Mouse (Mus musculus) midbrain, embryonic 10.5 days (tissue): ENCODE measurements around the gene Mcl1. TPM values are rescaled to one million over a fixed set of nuclear protein-coding genes. Genes with fewer than 3 reads are reported as not detected.
A peak's percentile ranks its signal among the peaks of the same experiment; 100 is the strongest.

Experiments used
- DNase-seq: peaks from one replicate; pipeline ENCODE4 v3.0.0-alpha.2; 2017; ENCODE audit warnings: low spot score
- H3K27ac ChIP-seq: fragments of 300-500 bp; sonication (generic); replicated peaks from 2 replicates; pipeline ENCODE4 v1.5.1; 2016; ENCODE audit warnings: mild to moderate bottlenecking
- H3K27me3 ChIP-seq: fragments of 300-500 bp; sonication (generic); 2 replicates; pipeline ENCODE4 v1.6.1; 2016; ENCODE audit warnings: low read depth, mild to moderate bottlenecking; ENCODE audit not compliant: poor library complexity, severe bottlenecking
- H3K36me3 ChIP-seq: fragments of 300-500 bp; sonication (generic); 2 replicates; pipeline ENCODE4 v1.6.1; 2016; ENCODE audit warnings: mild to moderate bottlenecking, moderate library complexity
- H3K4me1 ChIP-seq: fragments of 300-500 bp; sonication (generic); 2 replicates; pipeline ENCODE4 v1.6.1; 2016
- H3K4me3 ChIP-seq: fragments of 300-500 bp; sonication (generic); 2 replicates; pipeline ENCODE4 v1.5.1; 2016; ENCODE audit warnings: mild to moderate bottlenecking, moderate library complexity
- H3K9me3 ChIP-seq: fragments of 300-500 bp; sonication (generic); replicated peaks from 2 replicates; pipeline ENCODE4 v1.6.1; 2016; ENCODE audit warnings: mild to moderate bottlenecking
- WGBS: fragments of 180-500 bp; shearing (Covaris S2); methylation state at CpG from one replicate; pipeline ENCODE4 v1.1.7; 2016; 5-methylcytosine and 5-hydroxymethylcytosine counted together
- polyA plus RNA-seq: library from polyadenylated mRNA; unstranded; fragments of >200 nt; fragmentation: Nextera tagmentation; extraction: Ambion mirVana; gene quantifications from 2 replicates; pipeline ENCODE4 v1.2.1, GENCODE M21; 2016

The Mcl1 gene
- polyA plus RNA-seq, 1 experiment from 2014 or later = 41.9 TPM

DNA sequence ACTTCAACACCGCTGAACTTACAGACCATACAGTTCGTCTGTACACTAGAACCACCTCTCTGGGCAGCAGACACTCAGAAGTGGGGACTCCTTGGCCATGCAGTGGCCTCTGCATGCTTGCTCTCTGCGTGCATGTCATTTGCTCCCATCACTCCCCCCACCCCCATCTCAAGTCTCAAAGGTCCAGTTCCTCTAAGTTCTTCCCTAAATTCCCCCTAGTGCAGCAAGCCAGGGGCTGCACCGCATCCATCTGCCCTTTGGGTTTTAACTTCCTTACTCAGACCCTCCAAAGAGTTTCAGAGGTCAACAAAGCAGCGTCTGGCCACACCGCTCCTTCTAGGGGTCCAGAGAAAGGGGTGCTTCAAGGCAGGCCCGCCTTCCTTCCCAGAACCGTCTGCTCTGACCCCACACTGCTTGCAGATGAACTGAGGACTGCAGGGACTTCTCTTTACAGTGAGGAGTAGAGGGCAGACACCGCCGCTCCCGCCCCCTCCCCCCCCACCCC, 15.2 kb downstream of the Mcl1 start:
- no peaks in the 10 kb centered on the region for H3K9me3 ChIP-seq
- peaks cover 41% of the 10 kb centered on the region for H3K4me1 ChIP-seq
- peaks cover 51% of the 10 kb centered on the region for H3K36me3 ChIP-seq
- DNase-seq = no peak
- H3K27ac ChIP-seq = peak overlapping the region; percentile 65
- H3K4me3 ChIP-seq = no peak overlapping the region; the same call in 1 of the 2 replicates
- no peaks in the 10 kb centered on the region for H3K27me3 ChIP-seq
- whole genome bisulfite sequencing = 26% methylated on average over 11 of the region's 11 CpGs

DNA sequence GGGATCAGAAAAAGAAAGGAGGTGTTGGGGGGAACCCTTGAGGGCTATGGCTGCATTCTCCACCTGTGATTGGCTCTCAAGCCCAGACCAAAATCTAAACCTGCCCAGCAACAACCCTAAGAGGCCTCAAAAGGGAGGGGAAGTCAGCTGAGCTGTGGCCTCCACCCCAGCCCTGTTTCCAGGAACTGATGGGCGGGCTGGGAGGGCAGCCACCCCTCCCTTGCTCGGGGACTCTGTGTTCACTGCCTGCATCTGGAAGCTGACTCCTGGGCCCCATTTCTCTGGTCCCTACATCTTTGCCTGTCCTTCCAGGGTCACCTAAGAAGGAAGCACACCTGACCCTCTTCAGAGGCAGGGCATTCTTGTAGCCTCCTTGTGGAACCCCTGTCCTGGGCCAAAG, 15.6 kb downstream of the Mcl1 start:
- Histone ChIP-seq H3K9me3 (no peaks in the 10 kb centered on the region), H3K4me3 (no peak overlapping the region; the same call in 1 of the 2 replicates), H3K27ac (peak overlapping the region; percentile 65), H3K27me3 (no peaks in the 10 kb centered on the region), H3K4me1 (peaks cover 41% of the 10 kb centered on the region), H3K36me3 (peaks cover 46% of the 10 kb centered on the region)
- no peak for DNase-seq
- 52% methylated on average over 2 of the region's 2 CpGs for WGBS

DNA sequence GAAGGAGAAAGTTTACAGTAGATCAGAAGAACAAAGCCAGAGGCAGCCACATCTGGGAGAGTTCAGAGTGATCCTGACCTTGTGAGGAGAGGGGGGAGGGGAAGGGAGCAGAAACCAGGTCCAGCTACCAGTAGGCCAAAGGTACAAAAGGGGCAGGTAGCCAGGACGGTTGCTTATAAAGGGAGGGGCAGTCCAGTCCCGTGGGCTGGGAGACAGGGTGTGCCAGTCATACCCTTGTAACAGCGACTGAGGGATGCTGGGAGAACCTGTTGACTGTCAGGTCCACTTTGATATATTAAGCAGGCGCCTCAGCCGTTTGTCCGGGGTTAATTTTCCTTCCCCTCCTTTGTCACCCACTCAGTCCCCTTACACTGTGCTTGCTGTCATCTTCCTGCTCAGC, 16.2 kb downstream of the Mcl1 start:
- 34% methylated on average over 6 of the region's 6 CpGs for WGBS
- H3K4me1 ChIP-seq = peaks cover 41% of the 10 kb centered on the region
- H3K36me3 ChIP-seq = peaks cover 40% of the 10 kb centered on the region
- DNase-seq = no peak
- H3K27me3 ChIP-seq = no peaks in the 10 kb centered on the region
- peak overlapping the region; percentile 69 for H3K27ac ChIP-seq
- no peak overlapping the region for H3K4me3 ChIP-seq
- H3K9me3 ChIP-seq = no peaks in the 10 kb centered on the region

DNA sequence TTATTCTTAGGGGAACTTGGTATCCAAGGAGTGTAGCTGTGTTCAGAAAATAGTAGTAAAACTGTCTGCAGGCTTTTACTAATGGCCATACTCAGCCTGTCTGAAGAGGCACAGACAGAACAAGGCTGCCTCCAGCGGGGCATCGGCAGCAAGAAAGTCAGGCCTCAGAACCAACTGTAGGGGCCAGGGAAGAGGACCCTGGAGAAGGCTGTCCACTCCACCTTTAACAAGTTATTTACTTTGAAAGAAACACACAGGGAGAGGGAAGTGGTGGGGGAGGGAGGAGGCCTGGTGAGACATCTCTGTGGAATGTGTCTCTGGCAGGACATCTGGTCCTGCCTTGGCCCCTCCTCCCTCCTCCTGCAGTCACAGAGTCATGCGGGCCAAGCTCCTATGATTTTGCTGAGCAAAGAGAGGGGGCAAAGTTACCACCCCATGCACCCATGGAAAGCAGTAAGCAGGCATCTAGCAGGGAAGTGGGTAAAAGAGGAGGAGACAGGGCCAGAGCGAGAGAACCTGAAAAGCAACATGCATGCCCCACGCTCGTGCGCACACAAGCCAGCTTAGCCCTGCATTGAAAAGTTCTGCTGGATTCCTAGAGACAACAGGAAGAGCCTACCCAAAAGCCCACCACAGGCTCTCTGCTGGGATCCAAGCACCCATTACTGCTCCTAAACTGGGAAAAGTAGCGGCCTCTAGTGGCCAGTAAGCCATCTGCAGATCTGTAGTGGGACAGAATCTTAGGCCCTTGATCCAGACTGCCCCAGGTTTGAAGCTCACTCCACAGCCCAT, 16.9 kb downstream of the Mcl1 start:
- peaks cover 41% of the 10 kb centered on the region for H3K4me1 ChIP-seq
- H3K27me3 ChIP-seq = no peaks in the 10 kb centered on the region
- peak; percentile 62 for DNase-seq
- H3K36me3 ChIP-seq = peaks cover 37% of the 10 kb centered on the region
- peak overlapping the region; percentile 69 for H3K27ac ChIP-seq
- WGBS = 24% methylated on average over 8 of the region's 8 CpGs
- peak overlapping the region; percentile 16; the same call in 1 of the 2 replicates for H3K4me3 ChIP-seq
- no peaks in the 10 kb centered on the region for H3K9me3 ChIP-seq

DNA sequence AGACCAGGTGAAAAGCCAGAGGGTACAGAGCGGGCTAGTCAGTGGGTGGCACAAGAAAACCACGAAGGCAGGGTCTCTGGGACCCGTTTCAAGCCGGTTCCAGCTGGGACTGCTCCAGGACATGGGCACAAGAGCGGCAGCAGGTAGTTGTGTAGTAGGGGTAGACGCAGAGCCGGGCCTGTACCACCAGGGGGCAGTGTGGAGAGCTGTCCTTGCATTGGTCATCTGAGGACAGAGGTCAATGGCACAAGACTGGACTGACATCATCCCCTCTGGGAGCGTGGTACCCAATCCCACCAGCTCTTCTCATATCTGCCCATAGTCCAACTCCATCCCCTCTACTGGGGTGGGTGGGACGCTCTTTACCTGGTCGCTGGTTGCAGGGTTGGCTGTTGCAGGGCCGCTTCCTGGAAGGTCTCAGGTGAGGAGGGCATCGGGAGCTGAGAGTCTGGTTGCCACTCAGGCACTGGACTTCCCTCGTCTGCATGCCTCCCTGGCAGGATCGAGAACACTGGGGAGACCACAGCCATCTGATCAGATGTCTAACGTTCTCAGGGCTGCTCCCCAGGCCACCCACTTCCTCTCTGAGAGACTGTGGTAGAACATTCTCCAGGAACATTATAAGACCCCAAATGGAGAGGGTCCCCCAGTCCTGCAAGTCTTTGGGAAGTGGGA, 18.3 kb downstream of the Mcl1 start:
- DNase-seq = peak; percentile 80
- WGBS = 61% methylated on average over 15 of the region's 15 CpGs
- peaks cover 23% of the 10 kb centered on the region for H3K36me3 ChIP-seq
- H3K4me3 ChIP-seq = no peak overlapping the region
- no peaks in the 10 kb centered on the region for H3K9me3 ChIP-seq
- no peaks in the 10 kb centered on the region for H3K27me3 ChIP-seq
- H3K4me1 ChIP-seq = peaks cover 50% of the 10 kb centered on the region
- H3K27ac ChIP-seq = no peak overlapping the region

DNA sequence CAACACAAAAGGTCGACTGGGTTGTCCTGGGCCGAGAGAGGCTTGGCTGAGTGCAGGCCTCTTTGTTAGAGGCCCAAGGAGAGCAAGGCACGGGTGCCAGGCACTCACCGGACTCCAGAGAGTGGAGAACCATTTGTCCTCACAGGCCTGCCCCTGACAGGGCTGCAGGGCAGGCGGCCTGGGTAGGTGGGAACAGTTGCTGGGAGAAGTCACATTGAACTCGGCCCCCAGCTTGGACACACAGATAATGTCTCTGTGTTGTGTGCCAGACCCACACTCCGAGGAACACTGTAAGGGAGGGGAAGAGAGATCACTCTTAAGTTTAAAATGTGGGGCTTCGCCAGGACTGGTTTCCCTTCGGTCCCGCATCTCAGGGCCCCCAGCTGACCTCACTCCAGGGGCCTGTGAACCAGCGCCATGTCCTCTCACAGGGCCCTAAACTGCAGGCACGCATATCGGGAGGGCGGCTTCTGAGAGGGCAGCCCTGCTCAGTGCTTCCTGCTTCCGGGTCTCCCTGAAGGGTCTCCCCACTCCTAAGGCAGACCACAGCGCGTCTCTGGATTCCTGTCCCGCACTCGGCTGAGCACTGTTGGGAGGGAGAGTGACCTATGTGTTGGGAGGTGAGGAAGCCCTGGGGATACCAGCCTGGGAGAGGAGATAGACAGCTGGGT, 19.0 kb downstream of the Mcl1 start:
- no peak overlapping the region for H3K4me3 ChIP-seq
- H3K36me3 ChIP-seq = peaks cover 18% of the 10 kb centered on the region
- WGBS = 82% methylated on average over 19 of the region's 19 CpGs
- peaks cover 47% of the 10 kb centered on the region for H3K4me1 ChIP-seq
- no peaks in the 10 kb centered on the region for H3K27me3 ChIP-seq
- H3K9me3 ChIP-seq = no peaks in the 10 kb centered on the region
- H3K27ac ChIP-seq = no peak overlapping the region
- no peak for DNase-seq

DNA sequence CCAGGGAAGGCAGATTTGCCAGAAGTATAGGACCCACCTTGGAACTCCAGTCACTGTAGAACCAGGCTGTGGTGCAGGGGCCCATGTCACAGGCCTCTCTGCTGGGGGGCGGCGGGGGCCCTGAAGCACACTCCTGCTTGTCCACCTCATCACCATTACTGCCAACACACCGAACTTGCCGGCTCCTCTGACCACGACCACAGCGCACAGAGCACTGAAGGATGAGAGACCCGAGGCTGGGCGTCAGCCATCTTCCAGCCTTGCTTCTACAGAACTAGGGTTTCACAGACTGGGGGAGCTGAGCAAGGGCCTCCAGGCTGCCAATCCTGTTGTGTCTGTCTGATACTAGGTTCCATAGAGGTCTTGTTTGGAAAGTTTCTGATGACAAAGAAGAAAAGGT, 21.0 kb downstream of the Mcl1 start:
- 92% methylated on average over 8 of the region's 8 CpGs for WGBS
- Histone ChIP-seq H3K36me3 (no peaks in the 10 kb centered on the region), H3K4me3 (no peak overlapping the region), H3K27ac (no peak overlapping the region), H3K4me1 (peaks cover 31% of the 10 kb centered on the region), H3K9me3 (no peaks in the 10 kb centered on the region), H3K27me3 (no peaks in the 10 kb centered on the region)
- no peak for DNase-seq

DNA sequence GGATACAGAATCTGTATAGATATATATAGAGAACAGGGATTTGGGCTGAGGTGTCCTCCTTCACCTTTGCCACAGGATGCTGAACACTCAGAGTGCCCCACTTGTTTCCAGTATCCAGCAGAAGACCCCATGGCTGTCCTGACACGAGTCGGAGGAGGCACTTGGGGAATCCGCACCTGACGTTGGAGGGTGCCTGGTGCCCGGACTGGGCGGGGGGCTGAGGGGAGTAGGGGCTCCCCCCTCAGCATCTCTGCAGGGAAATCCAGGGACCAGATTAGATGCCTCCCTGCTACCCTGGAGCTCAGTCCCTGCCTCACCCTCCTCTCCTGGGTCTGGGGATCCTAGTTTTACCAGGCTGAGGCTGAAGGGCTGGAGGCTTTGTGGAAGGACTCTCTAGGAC, 22.1 kb downstream of the Mcl1 start:
- no peaks in the 10 kb centered on the region for H3K36me3 ChIP-seq
- H3K9me3 ChIP-seq = no peaks in the 10 kb centered on the region
- no peak overlapping the region for H3K27ac ChIP-seq
- no peaks in the 10 kb centered on the region for H3K27me3 ChIP-seq
- H3K4me1 ChIP-seq = peaks cover 30% of the 10 kb centered on the region
- no peak for DNase-seq
- H3K4me3 ChIP-seq = no peak overlapping the region
- 81% methylated on average over 6 of the region's 6 CpGs for WGBS

DNA sequence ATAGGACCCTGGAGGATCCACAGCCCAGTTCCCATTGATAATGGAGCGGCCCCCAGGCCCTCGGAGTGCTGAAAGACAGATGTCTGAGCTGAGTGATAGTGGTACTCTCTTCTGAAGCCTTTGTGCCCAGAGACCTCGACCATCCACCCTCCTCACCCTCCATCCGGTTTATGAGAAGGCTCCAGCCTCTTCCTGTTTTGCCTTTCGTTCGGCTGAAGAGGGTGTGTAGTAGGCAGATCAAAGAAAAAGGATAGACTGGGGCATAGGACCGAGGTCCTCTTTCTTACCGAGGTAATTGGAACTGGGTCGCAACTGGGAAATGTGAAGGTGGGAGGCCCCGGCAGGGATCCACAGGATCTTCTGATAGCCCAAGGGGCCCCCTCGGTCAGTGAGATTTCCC, 22.8 kb downstream of the Mcl1 start:
- H3K27me3 ChIP-seq = peaks cover 2% of the 10 kb centered on the region; the same call in 1 of the 2 replicates
- H3K36me3 ChIP-seq = no peaks in the 10 kb centered on the region
- peak overlapping the region; percentile 25; the same call in 1 of the 2 replicates for H3K27ac ChIP-seq
- DNase-seq = no peak
- no peaks in the 10 kb centered on the region for H3K9me3 ChIP-seq
- peaks cover 29% of the 10 kb centered on the region for H3K4me1 ChIP-seq
- no peak overlapping the region for H3K4me3 ChIP-seq
- WGBS = 60% methylated on average over 11 of the region's 11 CpGs

DNA sequence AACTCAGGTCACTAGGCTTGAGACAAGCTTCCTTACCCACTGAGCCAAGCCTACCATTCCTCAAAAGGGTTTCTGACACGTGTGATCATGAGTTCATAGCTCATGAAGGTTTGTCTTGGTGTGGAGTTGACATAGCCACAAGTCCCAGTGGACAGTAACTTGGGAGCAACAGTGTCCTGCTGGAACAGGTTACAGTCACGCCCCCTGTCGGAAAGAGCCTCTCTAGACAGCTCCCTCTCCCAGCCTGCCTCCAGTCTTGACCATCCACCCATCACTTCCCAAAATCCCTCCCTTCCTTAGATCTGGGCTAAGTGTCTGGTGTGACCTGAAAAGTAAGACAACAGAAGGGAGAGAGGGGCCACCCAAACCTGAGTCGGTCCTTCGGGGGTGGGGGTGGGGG, 24.3 kb downstream of the Mcl1 start:
- no peaks in the 10 kb centered on the region for H3K9me3 ChIP-seq
- 66% methylated on average over 5 of the region's 5 CpGs for WGBS
- H3K36me3 ChIP-seq = no peaks in the 10 kb centered on the region
- H3K27me3 ChIP-seq = peaks cover 15% of the 10 kb centered on the region
- H3K27ac ChIP-seq = no peak overlapping the region
- H3K4me1 ChIP-seq = peaks cover 40% of the 10 kb centered on the region
- DNase-seq = no peak
- no peak overlapping the region for H3K4me3 ChIP-seq

DNA sequence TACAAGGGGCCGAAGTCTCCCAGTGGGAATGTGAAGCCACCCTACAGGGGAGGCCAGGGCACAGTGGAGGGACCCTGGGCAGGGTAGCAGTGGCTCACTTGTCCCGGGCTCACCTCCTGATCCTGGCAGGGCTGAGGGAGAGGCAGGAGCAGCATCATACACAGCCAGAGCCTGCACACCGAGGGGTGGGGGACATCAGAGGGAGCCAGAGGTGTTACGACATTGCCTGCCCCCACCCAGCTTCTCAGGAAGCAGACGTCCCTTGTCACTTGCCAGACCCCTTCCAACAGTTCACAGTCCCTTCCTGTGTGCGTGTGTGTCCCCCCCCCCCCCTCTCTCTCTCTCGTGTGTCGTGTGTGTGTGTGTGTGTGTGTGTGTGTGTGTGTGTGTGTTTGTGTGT, 26.3 kb downstream of the Mcl1 start:
- Histone ChIP-seq H3K4me1 (peaks cover 53% of the 10 kb centered on the region), H3K4me3 (no peak overlapping the region), H3K9me3 (no peaks in the 10 kb centered on the region), H3K27ac (no peak overlapping the region; the same call in 1 of the 2 replicates), H3K27me3 (peaks cover 27% of the 10 kb centered on the region), H3K36me3 (no peaks in the 10 kb centered on the region)
- 60% methylated on average over 5 of the region's 8 CpGs for WGBS
- DNase-seq = no peak

DNA sequence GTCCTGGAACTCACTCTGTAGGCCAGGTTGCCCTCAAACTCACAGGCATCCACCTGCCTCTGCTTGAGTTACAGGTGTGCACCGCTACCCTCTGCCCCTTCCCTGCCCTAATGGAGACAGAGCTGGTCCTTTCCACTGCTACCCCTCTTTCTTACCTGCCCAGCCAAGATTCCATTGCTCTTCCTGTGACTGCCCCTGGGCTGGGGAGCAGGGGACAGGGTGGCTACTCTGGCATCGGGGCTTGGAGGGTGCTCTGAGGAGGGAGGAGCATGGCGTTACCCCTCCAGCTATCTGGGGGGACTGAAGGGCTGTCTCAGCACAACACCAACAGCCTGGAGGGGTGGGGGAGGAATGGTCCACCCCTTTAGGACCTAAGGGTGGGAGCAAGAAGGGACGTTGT, 26.7 kb downstream of the Mcl1 start:
- Histone ChIP-seq H3K27ac (no peak overlapping the region), H3K36me3 (no peaks in the 10 kb centered on the region), H3K9me3 (no peaks in the 10 kb centered on the region), H3K4me1 (peaks cover 58% of the 10 kb centered on the region), H3K27me3 (peaks cover 27% of the 10 kb centered on the region), H3K4me3 (no peak overlapping the region)
- DNase-seq = no peak
- 75% methylated on average over 4 of the region's 4 CpGs for WGBS
